11 mouse cellular contexts compared by ENCODE assay signal in the genomic region with DNA sequence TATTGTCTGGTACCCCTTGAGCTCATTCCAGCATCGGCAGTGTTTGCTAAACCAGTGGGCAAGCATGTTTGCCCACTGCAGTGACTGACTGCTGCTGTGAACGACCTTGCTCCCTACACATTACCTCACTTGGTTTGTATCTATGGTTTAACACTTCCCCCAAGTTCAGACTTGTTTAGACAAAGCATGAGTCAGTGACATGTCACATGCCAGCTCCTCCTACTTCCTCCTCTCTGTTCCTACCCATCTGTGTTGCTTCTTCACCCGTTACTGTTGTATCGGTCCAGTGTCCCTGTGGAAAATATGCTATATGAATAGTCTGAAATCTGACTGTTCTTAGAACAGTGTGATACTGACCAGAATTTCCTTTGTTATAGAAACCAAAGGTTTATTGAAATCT. TPM values are rescaled to one million over a fixed set of nuclear protein-coding genes. Genes with fewer than 3 reads are reported as not detected.
DNase-seq lines count a peak whose midpoint lies in the region; ATAC-seq lines count a peak whose summit lies in the region.
"Had no signal": no experiment of that assay in that cellular context is flagged by ENCODE, and none has a peak within 500 bp of the region (broad histone marks: within the 10 kb centered on the region; RNA-seq: fewer than 3 reads in every experiment).

No protein-coding gene starts in this region.

- ATAC-seq in embryonic facial prominence, embryonic 14.5 days (ENCODE audit: low read depth) = 0 out of 2 replicates have a peak, but pooled peaks have one; percentile 53
- no peak for ATAC-seq in cerebellum, adult (ENCODE audit: insufficient number of reproducible peaks, low FRiP score, low TSS enrichment)

- H3K27me3 ChIP-seq in embryonic facial prominence, embryonic 14.5 days (replicated peaks; ENCODE audit: control insufficient read depth, insufficient read depth, low read length) = no peaks in the 10 kb centered on the region
- H3K27me3 ChIP-seq in embryonic facial prominence, embryonic 10.5 days (replicated peaks; ENCODE audit: low read depth, poor library complexity, severe bottlenecking) = no peaks in the 10 kb centered on the region
- H3K27me3 ChIP-seq: limb, embryonic 12.5 days had no signal

- H3K27ac ChIP-seq in embryonic facial prominence, embryonic 14.5 days (replicated peaks; ENCODE audit: low read depth, low read length) = no peak overlapping the region
- H3K27ac ChIP-seq in embryonic facial prominence, embryonic 10.5 days (replicated peaks) = no peak overlapping the region
- H3K27ac ChIP-seq: limb, embryonic 12.5 days had no signal

- intact Hi-C loops in gastrocnemius, postnatal 14 days (cut with DNase I; ENCODE audit: low total_unique reads) = no loop called here

- no peak overlapping the region for H3K4me2 ChIP-seq in embryonic facial prominence, embryonic 14.5 days (ENCODE audit: low read depth, low read length)
- H3K4me2 ChIP-seq: limb, embryonic 12.5 days had no signal

- 71% methylated on average over 4 of the region's 4 CpGs for WGBS in embryonic facial prominence, embryonic 14.5 days
- 75% methylated on average over 4 of the region's 4 CpGs for WGBS in embryonic facial prominence, embryonic 10.5 days

- H3K9ac ChIP-seq in embryonic facial prominence, embryonic 14.5 days (ENCODE audit: low read depth, low read length) = no peak overlapping the region
- H3K9ac ChIP-seq: limb, embryonic 12.5 days had no signal

- peak; percentile 55 for DNase-seq in embryonic facial prominence, embryonic 14.5 days (ENCODE audit: low spot score)
- no peak for DNase-seq in embryonic facial prominence, embryonic 10.5 days (ENCODE audit: low spot score)
- peak; percentile 35 for DNase-seq in 3134 (ENCODE audit: extremely low read depth, insufficient read length, low spot score)
- peak; percentile 42 for DNase-seq in fat pad, adult 2 months (ENCODE audit: extremely low read depth, low read depth, low spot score)
- peak; percentile 42 for DNase-seq in lung, postnatal 10 days
- no peak for DNase-seq in Muller cell, postnatal 12 days (ENCODE audit: inconsistent ontology term)
- DNase-seq in gastrocnemius, postnatal 14 days = no peak
- DNase-seq: cerebellum, adult 11-12 months; right cerebral cortex, postnatal 25 days had no signal

- H3K9me3 ChIP-seq in embryonic facial prominence, embryonic 14.5 days (ENCODE audit: control insufficient read depth, low read length) = no peaks in the 10 kb centered on the region
- H3K9me3 ChIP-seq in embryonic facial prominence, embryonic 10.5 days = no peaks in the 10 kb centered on the region
- H3K9me3 ChIP-seq: limb, embryonic 12.5 days had no signal

- peaks cover 22% of the 10 kb centered on the region for H3K36me3 ChIP-seq in embryonic facial prominence, embryonic 14.5 days (ENCODE audit: control insufficient read depth, insufficient read depth, low read length)
- H3K36me3 ChIP-seq in embryonic facial prominence, embryonic 10.5 days (replicated peaks) = peaks cover 57% of the 10 kb centered on the region

- H3K4me3 ChIP-seq in embryonic facial prominence, embryonic 14.5 days (ENCODE audit: low read depth, low read length) = no peak overlapping the region
- no peak overlapping the region for H3K4me3 ChIP-seq in embryonic facial prominence, embryonic 10.5 days
- H3K4me3 ChIP-seq: limb, embryonic 12.5 days had no signal

- no peaks in the 10 kb centered on the region for H3K4me1 ChIP-seq in embryonic facial prominence, embryonic 14.5 days (ENCODE audit: control insufficient read depth, insufficient read depth, low read length)
- H3K4me1 ChIP-seq in embryonic facial prominence, embryonic 10.5 days = no peaks in the 10 kb centered on the region
- H3K4me1 ChIP-seq: limb, embryonic 12.5 days had no signal

RNA-seq across cellular contexts. Expression of gene Cab39, which starts 44.8 kb away (rescaled TPM):
- polyA plus RNA-seq in embryonic facial prominence, embryonic 14.5 days (2014; fragmentation: Nextera tagmentation; extraction: Ambion mirVana) = 45.1 and 45.2 TPM in 2 replicates
- polyA plus RNA-seq in embryonic facial prominence, embryonic 10.5 days (2016; fragmentation: Nextera tagmentation; extraction: Ambion mirVana) = 33.6 and 34.2 TPM in 2 replicates
- total RNA-seq in gastrocnemius, postnatal 14 days (2021) = 100 to 1,000 TPM in 1 of 2 experiments, 10 to 100 TPM in 1; 86.5 to 112 TPM

RNA-seq across cellular contexts. Expression of gene Itm2c, which starts 56.0 kb away (rescaled TPM):
- polyA plus RNA-seq in embryonic facial prominence, embryonic 14.5 days (2014; fragmentation: Nextera tagmentation; extraction: Ambion mirVana) = 158 and 177 TPM in 2 replicates
- polyA plus RNA-seq in embryonic facial prominence, embryonic 10.5 days (2016; fragmentation: Nextera tagmentation; extraction: Ambion mirVana) = 168 and 177 TPM in 2 replicates
- total RNA-seq in gastrocnemius, postnatal 14 days (2021) = 10 to 100 TPM; 48.7 to 50.4 TPM

RNA-seq across cellular contexts. Expression of gene A630001G21Rik, which starts 59.6 kb away (rescaled TPM):
- polyA plus RNA-seq in embryonic facial prominence, embryonic 14.5 days (2014; fragmentation: Nextera tagmentation; extraction: Ambion mirVana) = 1.7 and 2.5 TPM in 2 replicates
- 0.59 and 0.92 TPM in 2 replicates for polyA plus RNA-seq in embryonic facial prominence, embryonic 10.5 days (2016; fragmentation: Nextera tagmentation; extraction: Ambion mirVana)
- total RNA-seq in gastrocnemius, postnatal 14 days (2021) = under 1 TPM in 1 of 2 experiments, not detected in 1; 0.90 TPM

Comparison
In these comparisons a context has a peak if more than half of its experiments do, and no peak if none do; other contexts are left out.
1. DNase-seq: peak in embryonic facial prominence, embryonic 14.5 days (single experiment), 3134 (single experiment), fat pad, adult 2 months (single experiment) and lung, postnatal 10 days (single experiment); none in embryonic facial prominence, embryonic 10.5 days (single experiment), Muller cell, postnatal 12 days (single experiment) and gastrocnemius, postnatal 14 days (single experiment).